Mouse (Mus musculus): ENCODE data around the gene Ahcyl2. TPM values are rescaled to one million over a fixed set of nuclear protein-coding genes. Genes with fewer than 3 reads are reported as not detected.
A peak's percentile ranks its signal among the peaks of the same experiment; 100 is the strongest.

Ahcyl2 gene
- polyA plus RNA-seq, 1 experiment from 2014 or later, result 3.8 TPM

DNA sequence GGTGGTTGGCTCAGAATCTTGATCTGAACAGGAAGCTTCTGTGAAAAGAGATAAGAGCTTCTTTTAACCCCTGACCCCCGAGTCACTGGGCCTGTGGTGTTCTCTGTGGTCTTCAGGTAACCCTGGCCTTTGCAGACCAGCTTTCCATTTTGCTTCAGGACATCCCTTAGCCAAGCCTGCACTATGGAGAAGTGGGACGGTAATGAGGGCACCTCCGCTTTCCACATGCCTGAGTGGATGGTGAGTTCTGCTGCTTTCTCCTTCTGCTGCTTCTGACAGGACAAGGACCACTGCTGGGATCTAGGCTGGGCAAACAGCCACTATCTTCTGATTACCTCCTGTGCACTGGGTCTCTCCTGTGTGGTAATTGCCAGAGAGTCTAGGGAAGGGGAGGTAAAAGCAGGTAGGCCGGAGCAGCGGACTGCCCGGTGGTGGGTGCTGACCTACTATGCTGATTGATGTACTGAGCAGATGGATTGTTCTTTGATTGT is 86.1 kb downstream of the Ahcyl2 start:
- H3K27me3 ChIP-seq, result no peaks in the 10 kb centered on the region
- no peak overlapping the region for H3K27ac ChIP-seq (replicated peaks)
- no peak overlapping the region; the same call in 1 of the 2 replicates for H3K4me2 ChIP-seq
- 70% methylated on average over 6 of the region's 6 CpGs for WGBS (ENCODE audit: insufficient replicate concordance)
- ATAC-seq (ENCODE audit: insufficient read depth), result no peak
- H3K4me1 ChIP-seq (replicated peaks), result peaks cover 48% of the 10 kb centered on the region
- no peak overlapping the region for H3K4me3 ChIP-seq (replicated peaks)
- no peak overlapping the region for H3K9ac ChIP-seq
- no peaks in the 10 kb centered on the region for H3K36me3 ChIP-seq (replicated peaks)
- no peaks in the 10 kb centered on the region for H3K9me3 ChIP-seq (replicated peaks)

DNA sequence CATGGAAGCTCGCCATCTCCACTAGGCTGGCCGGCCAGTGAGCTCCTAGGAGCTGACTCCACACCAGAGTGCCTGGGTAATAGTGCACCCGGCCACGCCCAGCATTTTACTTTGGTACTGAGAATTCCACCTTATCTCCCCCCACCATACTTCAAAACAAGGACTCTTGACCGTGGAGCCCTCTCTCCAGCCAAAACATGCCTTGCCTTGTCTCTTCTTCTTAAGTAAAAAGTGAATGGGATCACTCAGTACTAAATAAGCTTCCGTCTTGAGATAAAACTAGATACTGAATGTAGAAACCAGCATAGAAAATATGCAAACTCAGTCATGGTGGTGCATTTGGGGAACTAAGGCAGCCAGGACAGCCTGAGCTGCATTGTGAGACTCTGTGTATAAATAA is 90.8 kb downstream of the Ahcyl2 start:
- peak overlapping the region; percentile 62 for H3K4me2 ChIP-seq
- peaks cover 45% of the 10 kb centered on the region for H3K4me1 ChIP-seq (replicated peaks)
- no peaks in the 10 kb centered on the region; the same call in 1 of the 2 replicates for H3K9me3 ChIP-seq (replicated peaks)
- H3K36me3 ChIP-seq (replicated peaks), result 0 out of 2 replicates have a peak, but pooled peaks cover 8% of the 10 kb centered on the region
- no peak overlapping the region for H3K4me3 ChIP-seq (replicated peaks)
- 0 out of 2 replicates have a peak overlapping the region, but pooled peaks have one; percentile 13 for H3K9ac ChIP-seq
- ATAC-seq (ENCODE audit: insufficient read depth), result peak; percentile 89
- peak overlapping the region; percentile 75 for H3K27ac ChIP-seq (replicated peaks)
- no peaks in the 10 kb centered on the region for H3K27me3 ChIP-seq
- 18% methylated on average over 6 of the region's 6 CpGs for WGBS (ENCODE audit: insufficient replicate concordance)

DNA sequence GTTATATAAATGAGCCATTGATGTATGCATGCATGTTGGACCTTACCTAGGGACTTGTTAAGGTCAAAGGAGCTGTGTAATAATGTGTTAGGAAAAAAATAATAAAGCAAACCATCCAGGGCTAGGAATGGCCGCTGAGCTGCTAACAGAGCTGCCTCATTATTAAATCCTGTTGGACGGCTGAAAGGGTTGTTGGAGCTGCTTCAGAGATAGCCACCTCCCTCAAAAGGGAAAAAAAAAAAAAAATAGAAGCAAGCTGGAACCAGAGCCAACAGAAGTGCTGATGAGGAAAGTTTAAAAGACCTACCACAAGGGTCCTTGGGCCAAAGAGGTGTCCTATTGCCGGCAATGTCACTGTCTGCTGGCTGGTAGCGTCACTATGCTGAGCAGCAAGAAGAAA is 91.5 kb downstream of the Ahcyl2 start:
- WGBS (ENCODE audit: insufficient replicate concordance), result 78% methylated on average over 4 of the region's 4 CpGs
- no peak overlapping the region for H3K4me2 ChIP-seq
- 0 out of 2 replicates have a peak, but pooled peaks cover 8% of the 10 kb centered on the region for H3K36me3 ChIP-seq (replicated peaks)
- no peaks in the 10 kb centered on the region for H3K27me3 ChIP-seq
- H3K9me3 ChIP-seq (replicated peaks), result no peaks in the 10 kb centered on the region; the same call in 1 of the 2 replicates
- peak overlapping the region; percentile 75; the same call in 1 of the 2 replicates for H3K27ac ChIP-seq (replicated peaks)
- peaks cover 40% of the 10 kb centered on the region for H3K4me1 ChIP-seq (replicated peaks)
- no peak for ATAC-seq (ENCODE audit: insufficient read depth)
- no peak overlapping the region for H3K9ac ChIP-seq
- H3K4me3 ChIP-seq (replicated peaks), result no peak overlapping the region

DNA sequence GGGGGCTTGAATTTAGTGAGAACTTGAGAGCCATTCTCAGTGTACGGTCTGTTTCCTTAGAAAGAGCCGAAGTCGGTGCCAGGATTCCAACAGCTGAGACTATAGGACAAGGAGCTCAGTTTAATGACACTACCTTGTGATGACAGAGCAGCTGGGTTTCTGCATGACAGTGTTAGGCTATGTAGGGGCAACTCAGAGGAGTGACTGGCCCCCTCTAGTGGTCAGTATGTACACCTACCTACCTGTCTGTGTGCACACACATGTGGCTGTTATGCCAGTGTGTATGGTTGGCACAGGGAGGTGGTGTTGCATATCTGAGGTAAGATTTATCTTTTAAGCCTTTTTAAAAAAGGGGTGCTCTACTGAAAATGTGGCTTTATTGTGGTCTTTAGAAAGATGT is 92.4 kb downstream of the Ahcyl2 start:
- 84% methylated on average over 3 of the region's 3 CpGs for WGBS (ENCODE audit: insufficient replicate concordance)
- ATAC-seq (ENCODE audit: insufficient read depth), result peak; percentile 68
- H3K36me3 ChIP-seq (replicated peaks), result 0 out of 2 replicates have a peak, but pooled peaks cover 8% of the 10 kb centered on the region
- H3K4me1 ChIP-seq (replicated peaks), result peaks cover 40% of the 10 kb centered on the region
- no peaks in the 10 kb centered on the region; the same call in 1 of the 2 replicates for H3K9me3 ChIP-seq (replicated peaks)
- no peak overlapping the region for H3K4me3 ChIP-seq (replicated peaks)
- no peak overlapping the region for H3K9ac ChIP-seq
- H3K4me2 ChIP-seq, result no peak overlapping the region
- H3K27ac ChIP-seq (replicated peaks), result no peak overlapping the region
- H3K27me3 ChIP-seq, result no peaks in the 10 kb centered on the region

DNA sequence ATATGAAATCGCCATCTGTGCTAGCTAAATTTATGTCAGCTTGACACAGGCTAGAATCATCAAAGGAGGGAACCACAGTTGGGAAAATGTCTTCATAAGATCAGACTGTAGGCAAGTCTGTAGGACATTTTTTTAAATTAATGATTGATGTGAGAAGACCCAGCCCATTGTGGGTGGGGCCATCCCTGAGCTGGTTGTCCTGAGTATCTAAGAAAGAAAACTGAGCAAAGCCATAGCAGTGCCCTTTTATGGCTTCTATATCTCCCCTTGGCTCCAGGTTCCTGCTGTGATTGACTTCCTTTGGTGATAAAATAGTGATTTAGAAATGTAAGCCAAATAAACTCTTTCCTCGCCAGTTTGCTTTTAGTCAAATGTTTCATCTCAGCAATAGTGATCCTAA is 97.1 kb downstream of the Ahcyl2 start:
- H3K4me1 ChIP-seq (replicated peaks), result no peaks in the 10 kb centered on the region
- no peak for ATAC-seq (ENCODE audit: insufficient read depth)
- H3K36me3 ChIP-seq (replicated peaks), result 0 out of 2 replicates have a peak, but pooled peaks cover 8% of the 10 kb centered on the region
- H3K27ac ChIP-seq (replicated peaks), result no peak overlapping the region
- H3K27me3 ChIP-seq, result no peaks in the 10 kb centered on the region
- no peak overlapping the region for H3K4me3 ChIP-seq (replicated peaks)
- 75% methylated on average over 2 of the region's 2 CpGs for WGBS (ENCODE audit: insufficient replicate concordance)
- no peaks in the 10 kb centered on the region; the same call in 1 of the 2 replicates for H3K9me3 ChIP-seq (replicated peaks)
- no peak overlapping the region for H3K9ac ChIP-seq
- no peak overlapping the region for H3K4me2 ChIP-seq

DNA sequence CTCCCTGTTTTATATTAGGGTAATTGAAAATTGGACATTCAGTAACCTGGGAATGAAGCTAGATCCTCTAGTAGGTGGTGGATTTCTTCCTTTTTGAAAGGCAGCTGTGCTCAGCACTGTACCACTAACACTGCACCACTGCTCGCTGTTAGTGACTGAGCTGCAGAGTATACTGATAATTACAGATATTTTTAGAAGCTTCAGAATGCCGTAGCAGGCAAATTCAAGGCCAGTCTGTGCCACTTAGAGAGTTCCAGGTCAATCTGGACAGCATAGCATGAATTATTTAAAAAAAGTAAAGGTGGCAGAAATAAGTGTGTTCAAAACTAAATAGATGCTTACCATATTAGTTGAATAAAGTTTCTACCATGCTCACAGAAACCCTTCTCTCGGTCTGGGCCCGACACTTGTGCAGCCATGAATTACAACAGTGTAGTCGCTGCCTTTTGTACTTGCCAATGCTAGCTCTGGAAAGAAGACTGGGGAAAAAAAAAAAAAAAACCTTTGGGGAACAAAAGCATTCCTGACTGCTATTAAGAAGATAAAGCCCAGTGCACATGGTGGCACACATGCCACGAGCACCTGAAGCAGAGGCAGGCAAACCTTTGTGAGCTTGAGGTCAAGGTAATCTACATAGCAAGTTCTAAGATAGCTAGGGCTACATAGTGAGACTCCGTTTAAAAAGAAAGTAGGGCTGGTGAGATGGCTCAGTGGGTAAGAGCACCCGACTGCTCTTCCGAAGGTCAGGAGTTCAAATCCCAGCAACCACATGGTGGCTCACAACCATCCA is 99.3 kb downstream of the Ahcyl2 start:
- no peak overlapping the region for H3K4me3 ChIP-seq (replicated peaks)
- no peaks in the 10 kb centered on the region for H3K4me1 ChIP-seq (replicated peaks)
- H3K4me2 ChIP-seq, result no peak overlapping the region
- WGBS (ENCODE audit: insufficient replicate concordance), result 71% methylated on average over 9 of the region's 9 CpGs
- no peak for ATAC-seq (ENCODE audit: insufficient read depth)
- H3K27ac ChIP-seq (replicated peaks), result no peak overlapping the region
- no peaks in the 10 kb centered on the region for H3K27me3 ChIP-seq
- no peaks in the 10 kb centered on the region; the same call in 1 of the 2 replicates for H3K9me3 ChIP-seq (replicated peaks)
- 0 out of 2 replicates have a peak, but pooled peaks cover 10% of the 10 kb centered on the region for H3K36me3 ChIP-seq (replicated peaks)
- no peak overlapping the region for H3K9ac ChIP-seq

DNA sequence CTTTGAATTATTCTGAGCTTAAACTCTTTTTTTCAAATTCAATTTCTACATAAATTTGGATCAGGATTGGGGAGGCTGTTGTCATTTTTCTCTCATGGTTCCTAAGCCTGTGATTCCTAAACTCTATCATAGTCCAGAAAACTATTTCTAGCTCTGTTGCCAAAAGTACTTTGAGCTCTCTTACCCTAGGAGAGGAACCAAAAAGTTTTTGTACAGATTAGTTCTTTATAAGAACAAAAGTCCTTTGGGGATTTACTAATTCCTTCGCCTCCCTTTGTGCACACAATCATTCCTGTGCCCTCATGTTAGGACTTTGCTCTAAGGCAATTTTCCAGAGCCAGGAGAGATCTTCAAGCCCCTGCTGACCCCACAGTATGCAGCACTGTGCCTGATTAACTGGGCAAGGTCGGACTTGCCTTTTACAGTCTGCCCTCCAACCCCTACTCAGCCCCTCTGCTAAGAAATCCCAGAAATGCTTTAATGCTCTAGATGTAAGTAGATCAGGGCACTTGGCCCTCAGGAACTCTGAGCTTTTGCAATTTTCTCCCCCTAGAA is 100.6 kb downstream of the Ahcyl2 start:
- Histone ChIP-seq H3K27ac (replicated peaks) (no peak overlapping the region), H3K4me1 (replicated peaks) (0 out of 2 replicates have a peak, but pooled peaks cover under 1% of the 10 kb centered on the region), H3K9ac (no peak overlapping the region), H3K4me2 (no peak overlapping the region), H3K27me3 (no peaks in the 10 kb centered on the region), H3K9me3 (replicated peaks) (no peaks in the 10 kb centered on the region), H3K36me3 (replicated peaks) (0 out of 2 replicates have a peak, but pooled peaks cover 3% of the 10 kb centered on the region), H3K4me3 (replicated peaks) (no peak overlapping the region)
- 68% methylated on average over 2 of the region's 2 CpGs for WGBS (ENCODE audit: insufficient replicate concordance)
- ATAC-seq (ENCODE audit: insufficient read depth), result no peak

DNA sequence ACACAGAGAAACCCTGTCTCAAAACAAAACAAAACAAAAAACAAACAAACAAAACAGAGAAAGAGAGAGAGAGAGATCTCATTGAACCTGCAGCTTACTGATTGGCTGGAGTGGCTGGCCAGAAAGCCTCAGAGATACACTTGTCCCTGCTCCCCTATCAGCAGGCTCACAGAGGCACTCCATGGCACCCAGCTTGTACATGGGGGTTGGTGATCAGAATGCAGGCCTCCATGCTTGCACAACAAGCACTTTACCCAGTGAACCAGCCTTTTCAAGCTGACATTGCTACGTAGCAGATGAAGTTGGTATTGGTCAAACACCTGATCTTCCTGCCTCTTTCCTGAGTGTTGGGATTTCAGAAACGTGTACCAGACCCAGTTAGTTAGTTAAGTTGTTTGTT is 105.8 kb downstream of the Ahcyl2 start:
- no peak overlapping the region for H3K4me3 ChIP-seq (replicated peaks)
- H3K4me2 ChIP-seq, result no peak overlapping the region
- H3K9me3 ChIP-seq (replicated peaks), result no peaks in the 10 kb centered on the region
- H3K27me3 ChIP-seq, result no peaks in the 10 kb centered on the region
- 54% methylated on average over 2 of the region's 2 CpGs for WGBS (ENCODE audit: insufficient replicate concordance)
- ATAC-seq (ENCODE audit: insufficient read depth), result peak; percentile 42; the same call in 1 of the 2 replicates
- no peak overlapping the region for H3K27ac ChIP-seq (replicated peaks)
- H3K36me3 ChIP-seq (replicated peaks), result 0 out of 2 replicates have a peak, but pooled peaks cover 3% of the 10 kb centered on the region
- peaks cover 5% of the 10 kb centered on the region; the same call in 1 of the 2 replicates for H3K4me1 ChIP-seq (replicated peaks)
- H3K9ac ChIP-seq, result no peak overlapping the region

DNA sequence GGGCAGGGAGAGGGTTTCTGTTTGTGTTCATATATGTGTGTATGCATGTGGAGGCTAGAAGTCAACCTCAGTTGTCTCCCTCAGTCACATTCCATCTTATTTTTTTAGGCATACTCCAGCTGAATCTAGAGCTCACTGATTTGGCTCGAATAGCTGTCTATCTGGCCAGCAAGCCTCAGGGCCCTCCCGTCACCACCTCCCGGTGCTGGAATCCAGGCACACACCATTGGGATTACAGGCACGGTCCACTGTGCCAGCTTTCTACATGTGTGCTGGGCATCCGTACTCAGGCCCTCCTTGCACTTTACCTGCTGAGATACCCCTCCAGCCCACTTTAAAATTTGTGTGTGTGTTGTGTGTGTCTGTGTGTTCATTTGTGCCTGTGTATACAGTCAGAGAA is 107.8 kb downstream of the Ahcyl2 start:
- Histone ChIP-seq H3K9me3 (replicated peaks) (no peaks in the 10 kb centered on the region), H3K36me3 (replicated peaks) (0 out of 2 replicates have a peak, but pooled peaks cover 3% of the 10 kb centered on the region), H3K4me1 (replicated peaks) (peaks cover 5% of the 10 kb centered on the region; the same call in 1 of the 2 replicates), H3K27me3 (no peaks in the 10 kb centered on the region), H3K9ac (no peak overlapping the region), H3K4me2 (no peak overlapping the region), H3K4me3 (replicated peaks) (no peak overlapping the region), H3K27ac (replicated peaks) (no peak overlapping the region)
- WGBS (ENCODE audit: insufficient replicate concordance), result 71% methylated on average over 5 of the region's 5 CpGs
- ATAC-seq (ENCODE audit: insufficient read depth), result no peak

DNA sequence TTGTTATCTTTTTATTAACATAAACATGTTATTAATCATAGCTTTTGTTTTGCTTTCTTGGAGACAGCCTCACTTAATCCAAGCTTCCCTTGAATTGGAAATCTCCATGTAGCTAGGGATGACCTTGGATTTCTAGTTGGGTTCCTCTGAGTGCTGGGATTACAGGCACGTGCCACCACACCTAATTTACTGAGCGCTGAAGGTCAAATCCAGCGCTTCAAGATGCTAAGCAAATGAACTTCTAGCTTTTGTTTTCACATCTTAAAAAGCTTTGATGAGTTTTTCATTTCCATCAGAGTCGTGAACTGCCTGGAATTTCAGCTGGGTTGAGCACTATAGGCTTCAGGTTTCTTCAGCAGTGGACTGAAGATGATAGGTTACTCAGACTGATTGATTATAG is 109.0 kb downstream of the Ahcyl2 start:
- ATAC-seq (ENCODE audit: insufficient read depth), result no peak
- Histone ChIP-seq H3K4me3 (replicated peaks) (no peak overlapping the region), H3K27me3 (no peaks in the 10 kb centered on the region), H3K27ac (replicated peaks) (no peak overlapping the region), H3K9me3 (replicated peaks) (no peaks in the 10 kb centered on the region), H3K4me2 (no peak overlapping the region), H3K36me3 (replicated peaks) (0 out of 2 replicates have a peak, but pooled peaks cover under 1% of the 10 kb centered on the region), H3K9ac (no peak overlapping the region), H3K4me1 (replicated peaks) (peaks cover 5% of the 10 kb centered on the region; the same call in 1 of the 2 replicates)
- 79% methylated on average over 4 of the region's 4 CpGs for WGBS (ENCODE audit: insufficient replicate concordance)

DNA sequence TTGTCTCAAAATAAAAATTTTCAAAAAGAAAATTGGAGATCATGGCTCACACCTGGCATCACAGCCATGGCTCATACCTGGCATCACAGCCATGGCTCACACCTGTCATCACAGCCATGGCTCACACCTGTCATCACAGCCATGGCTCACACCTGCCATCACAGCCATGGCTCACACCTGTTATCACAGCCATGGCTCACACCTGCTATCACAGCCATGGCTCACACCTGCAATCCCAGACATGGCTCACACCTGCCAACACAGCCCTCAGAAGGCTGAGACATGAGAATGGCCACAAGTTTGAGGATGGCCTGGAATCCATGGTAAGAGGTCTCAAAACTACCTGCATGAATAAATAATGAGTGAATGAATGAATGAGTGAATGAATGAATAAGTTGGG is 111.8 kb downstream of the Ahcyl2 start:
- H3K9me3 ChIP-seq (replicated peaks), result no peaks in the 10 kb centered on the region
- H3K4me2 ChIP-seq, result no peak overlapping the region
- H3K4me3 ChIP-seq (replicated peaks), result no peak overlapping the region
- H3K36me3 ChIP-seq (replicated peaks), result no peaks in the 10 kb centered on the region
- H3K4me1 ChIP-seq (replicated peaks), result no peaks in the 10 kb centered on the region
- no peak overlapping the region for H3K9ac ChIP-seq
- no peak overlapping the region for H3K27ac ChIP-seq (replicated peaks)
- no peaks in the 10 kb centered on the region for H3K27me3 ChIP-seq
- ATAC-seq (ENCODE audit: insufficient read depth), result no peak
